Mouse (Mus musculus) C2C12 (cell line): ENCODE measurements around the gene Il33. TPM values are rescaled to one million over a fixed set of nuclear protein-coding genes. Genes with fewer than 3 reads are reported as not detected.
"Not testable (repeated sequence)": the region's sequence is repeated elsewhere in the genome, so short reads cannot be mapped to it uniquely, and the experiment has no call there.

Experiments used
- H3K27me3 ChIP-seq: one replicate; pipeline ENCODE4 v1.6.1; 2011; ENCODE audit not compliant: control insufficient read depth, insufficient read depth, insufficient read length
- H3K36me3 ChIP-seq: one replicate; pipeline ENCODE4 v1.6.1; 2011; ENCODE audit not compliant: control insufficient read depth, insufficient read depth
- H3K4me3 ChIP-seq: one replicate; pipeline ENCODE4 v1.5.1; 2011; ENCODE audit warnings: mild to moderate bottlenecking, control low read depth; ENCODE audit not compliant: poor library complexity, insufficient read depth, severe bottlenecking
- H3K79me2 ChIP-seq: one replicate; pipeline ENCODE4 v1.6.1; 2011; ENCODE audit not compliant: control insufficient read depth, insufficient read depth
- H3K79me3 ChIP-seq: one replicate; pipeline ENCODE4 v1.6.1; 2011; ENCODE audit warnings: low read depth, control low read depth
- H3ac ChIP-seq: one replicate; pipeline ENCODE3; 2011; ENCODE audit warnings: low read depth; ENCODE audit not compliant: control insufficient read depth, insufficient read length
- CEBPB ChIP-seq: IDR thresholded peaks from one replicate; pipeline ENCODE4 v1.6.1; 2011; ENCODE audit warnings: low read depth, mild to moderate bottlenecking, control low read depth, moderate library complexity
- CTCF ChIP-seq: IDR thresholded peaks from one replicate; pipeline ENCODE4 v1.5.1; 2011; ENCODE audit not compliant: control insufficient read depth, insufficient read depth, insufficient read length
- FOSL1 ChIP-seq: IDR thresholded peaks from one replicate; pipeline ENCODE4 v1.8.0; 2011; ENCODE audit warnings: mild to moderate bottlenecking, low read length; ENCODE audit not compliant: poor library complexity, insufficient read depth, severe bottlenecking
- MAX ChIP-seq: IDR thresholded peaks from one replicate; pipeline ENCODE4 v1.6.1; 2011; ENCODE audit warnings: mild to moderate bottlenecking, control low read depth
- MYOD1 ChIP-seq: IDR thresholded peaks from one replicate; pipeline ENCODE4 v1.6.1; 2011; ENCODE audit warnings: low read depth; ENCODE audit not compliant: control insufficient read depth, insufficient read length
- MYOG ChIP-seq: IDR thresholded peaks from one replicate; pipeline ENCODE4 v1.6.1; 2011; ENCODE audit not compliant: control insufficient read depth, insufficient read length; ENCODE audit errors: extremely low read depth
- USF1 ChIP-seq: IDR thresholded peaks from one replicate; pipeline ENCODE4 v1.6.1; 2011; ENCODE audit warnings: low read depth, mild to moderate bottlenecking, control low read depth, moderate library complexity
- polyA plus RNA-seq: library from polyadenylated mRNA; unstranded; fragments of >200 nt; fragmentation: generic; extraction: Trizol; gene quantifications from one replicate; pipeline ENCODE4 v1.2.1, GENCODE M21; 2012; ENCODE audit warnings: missing spikeins

Il33 gene
- polyA plus RNA-seq, 1 experiment: 1.2 TPM

- Histone ChIP-seq H3K36me3 (no peaks in the 10 kb centered on the region), H3K27me3 (no peaks in the 10 kb centered on the region), H3K4me3 (no peak overlapping the region), H3K79me3 (no peaks in the 10 kb centered on the region), H3ac (no peak overlapping the region), H3K79me2 (no peaks in the 10 kb centered on the region)
- TF ChIP-seq MYOD1 (no peak), CTCF (no peak), MYOG (no peak), FOSL1 (no peak), USF1 (no peak), MAX (no peak), CEBPB (no peak)
Observed at GRCm38 (mm10) chr19:29942358-29942757, 17.4 kb downstream of the Il33 start.

- Histone ChIP-seq H3K27me3 (no peaks in the 10 kb centered on the region), H3K79me3 (no peaks in the 10 kb centered on the region), H3K4me3 (no peak overlapping the region), H3K36me3 (no peaks in the 10 kb centered on the region), H3K79me2 (no peaks in the 10 kb centered on the region), H3ac (no peak overlapping the region)
- TF ChIP-seq MYOD1 (no peak), CEBPB (no peak), MYOG (no peak), CTCF (no peak), FOSL1 (no peak), USF1 (no peak), MAX (no peak)
Observed at GRCm38 (mm10) chr19:29944426-29944825, 19.5 kb downstream of the Il33 start.

- not testable (repeated sequence) for H3ac ChIP-seq, H3K79me3 ChIP-seq, H3K36me3 ChIP-seq, H3K79me2 ChIP-seq, H3K27me3 ChIP-seq, H3K4me3 ChIP-seq
Observed at GRCm38 (mm10) chr19:29944935-29945334, 20.0 kb downstream of the Il33 start.

- H3K79me2 ChIP-seq: no peaks in the 10 kb centered on the region
- no peak for TF ChIP-seq MYOD1
- no peak for TF ChIP-seq USF1
- TF ChIP-seq CTCF: no peak
- TF ChIP-seq CEBPB: no peak
- no peak for TF ChIP-seq FOSL1
- no peak for TF ChIP-seq MYOG
- no peak for TF ChIP-seq MAX
- H3ac ChIP-seq: no peak overlapping the region
- no peaks in the 10 kb centered on the region for H3K27me3 ChIP-seq
- H3K4me3 ChIP-seq: no peak overlapping the region
- no peaks in the 10 kb centered on the region for H3K79me3 ChIP-seq
- H3K36me3 ChIP-seq: no peaks in the 10 kb centered on the region
Observed at GRCm38 (mm10) chr19:29945557-29946422, 20.9 kb downstream of the Il33 start.

GRCm38 (mm10) chr19:29946423-29946716 lies 21.5 kb downstream of the Il33 start:
- Histone ChIP-seq H3K36me3 (no peaks in the 10 kb centered on the region), H3K79me3 (no peaks in the 10 kb centered on the region), H3K4me3 (no peak overlapping the region), H3ac (no peak overlapping the region), H3K79me2 (no peaks in the 10 kb centered on the region), H3K27me3 (no peaks in the 10 kb centered on the region)
- TF ChIP-seq CTCF: no peak
- TF ChIP-seq FOSL1: no peak
- no peak for TF ChIP-seq MYOG
- TF ChIP-seq CEBPB: no peak
- no peak for TF ChIP-seq MAX
- no peak for TF ChIP-seq MYOD1
- TF ChIP-seq USF1: no peak

GRCm38 (mm10) chr19:29947056-29947455 lies 22.1 kb downstream of the Il33 start:
- H3K4me3 ChIP-seq: no peak overlapping the region
- no peaks in the 10 kb centered on the region for H3K36me3 ChIP-seq
- H3ac ChIP-seq: no peak overlapping the region
- H3K79me3 ChIP-seq: no peaks in the 10 kb centered on the region
- TF ChIP-seq USF1 (no peak), MYOG (no peak), CEBPB (no peak), MAX (no peak), CTCF (no peak), FOSL1 (no peak), MYOD1 (no peak)
- no peaks in the 10 kb centered on the region for H3K79me2 ChIP-seq
- no peaks in the 10 kb centered on the region for H3K27me3 ChIP-seq
